Mouse (Mus musculus) fat pad, adult 2 months (tissue): ENCODE measurements around the gene Nubp1.

ENCODE experiments used
- DNase-seq: peaks from one replicate; pipeline ENCODE4 v3.0.0-alpha.2; 2011; ENCODE audit warnings: low read depth, low spot score; ENCODE audit errors: extremely low read depth

Gene Nubp1

DNA sequence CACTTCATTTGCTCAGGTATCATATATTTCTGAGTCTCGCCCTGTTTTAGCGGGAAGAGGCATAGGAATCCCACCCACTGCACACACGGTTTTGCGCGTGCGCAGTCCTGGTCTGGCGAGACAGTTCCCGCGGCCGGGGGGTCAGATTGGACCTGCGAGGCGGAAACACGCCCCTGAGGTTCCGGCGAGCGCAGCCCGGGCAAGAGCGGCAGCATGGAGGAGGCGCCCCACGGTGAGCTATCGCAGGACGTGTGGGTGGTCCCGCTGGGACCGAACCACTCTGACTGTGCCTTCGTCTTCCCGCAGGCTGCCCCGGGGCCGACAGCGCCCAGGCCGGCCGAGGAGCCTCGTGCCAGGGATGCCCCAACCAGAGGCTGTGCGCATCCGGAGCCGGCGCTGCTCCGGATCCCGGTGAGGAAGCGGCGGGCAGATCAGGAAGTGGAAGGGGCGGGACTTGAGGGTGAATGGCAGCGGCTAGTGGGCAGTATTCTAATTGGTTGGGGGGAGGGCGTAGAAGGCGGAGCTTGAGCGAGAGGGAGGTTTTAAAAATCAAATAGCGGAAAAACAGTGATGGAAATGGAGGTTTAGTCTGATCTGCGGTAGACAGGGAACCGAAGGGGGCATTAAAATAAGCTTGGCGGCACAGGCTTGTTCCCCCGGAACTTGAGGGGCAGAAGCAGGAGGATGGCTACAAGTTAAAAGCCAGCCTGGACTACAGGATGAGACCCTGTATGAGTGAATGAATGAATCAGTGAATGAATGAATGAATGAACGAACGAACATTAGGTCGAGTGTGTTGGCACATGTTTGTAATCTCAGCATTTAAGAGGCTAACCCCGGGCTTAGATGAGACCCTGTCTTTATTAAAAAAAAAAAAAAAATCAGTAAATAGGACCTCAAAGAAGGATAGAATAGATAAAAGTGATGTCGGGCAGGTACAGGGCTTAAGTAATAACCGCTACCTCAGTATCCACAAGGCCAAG is at the start of gene Nubp1:
TSS of gene Nubp1 (plus strand) at position 185 of the 983 bp plus-strand sequence.
- DNase-seq, result no peak

DNA sequence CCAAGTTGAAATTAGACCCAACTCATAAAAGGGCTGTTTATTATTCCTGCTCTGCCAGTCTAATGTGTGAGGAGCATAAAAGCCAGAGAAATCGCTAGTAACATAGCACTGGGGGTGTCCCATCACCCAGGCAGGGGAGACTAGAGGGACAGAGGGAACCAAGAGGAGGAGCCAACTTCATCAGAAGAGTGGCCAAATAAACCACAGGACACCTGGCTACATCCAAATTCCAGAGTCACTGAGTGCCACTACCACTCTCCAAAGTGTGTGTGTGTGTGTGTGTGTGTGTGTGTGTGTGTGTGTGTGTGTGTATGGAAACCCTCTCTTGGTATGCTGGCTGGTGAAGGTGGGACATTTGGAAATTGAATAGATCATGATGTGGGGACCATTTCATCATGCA is 48.7 kb upstream of the Nubp1 start:
- DNase-seq, result no peak

DNA sequence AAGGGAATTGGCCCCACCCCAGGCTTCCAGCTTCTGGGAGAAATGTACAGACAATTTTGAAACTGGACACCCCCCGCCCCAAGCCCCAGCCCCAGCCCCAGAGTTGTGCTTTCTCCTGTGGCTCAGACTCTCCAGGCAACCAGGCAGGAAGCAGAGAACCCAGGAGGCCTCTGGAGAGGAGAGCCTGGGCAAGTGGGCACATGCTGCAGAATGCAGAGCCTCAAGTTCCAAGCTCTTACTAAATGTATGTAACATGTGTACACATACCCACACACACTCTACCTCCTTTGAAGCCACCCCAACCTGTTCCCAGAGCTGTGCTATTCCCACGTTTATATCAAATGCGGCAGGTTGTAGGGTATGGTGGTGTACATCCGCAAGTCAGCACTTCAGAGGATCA is 46.0 kb upstream of the Nubp1 start:
- peak; percentile 75 for DNase-seq

DNA sequence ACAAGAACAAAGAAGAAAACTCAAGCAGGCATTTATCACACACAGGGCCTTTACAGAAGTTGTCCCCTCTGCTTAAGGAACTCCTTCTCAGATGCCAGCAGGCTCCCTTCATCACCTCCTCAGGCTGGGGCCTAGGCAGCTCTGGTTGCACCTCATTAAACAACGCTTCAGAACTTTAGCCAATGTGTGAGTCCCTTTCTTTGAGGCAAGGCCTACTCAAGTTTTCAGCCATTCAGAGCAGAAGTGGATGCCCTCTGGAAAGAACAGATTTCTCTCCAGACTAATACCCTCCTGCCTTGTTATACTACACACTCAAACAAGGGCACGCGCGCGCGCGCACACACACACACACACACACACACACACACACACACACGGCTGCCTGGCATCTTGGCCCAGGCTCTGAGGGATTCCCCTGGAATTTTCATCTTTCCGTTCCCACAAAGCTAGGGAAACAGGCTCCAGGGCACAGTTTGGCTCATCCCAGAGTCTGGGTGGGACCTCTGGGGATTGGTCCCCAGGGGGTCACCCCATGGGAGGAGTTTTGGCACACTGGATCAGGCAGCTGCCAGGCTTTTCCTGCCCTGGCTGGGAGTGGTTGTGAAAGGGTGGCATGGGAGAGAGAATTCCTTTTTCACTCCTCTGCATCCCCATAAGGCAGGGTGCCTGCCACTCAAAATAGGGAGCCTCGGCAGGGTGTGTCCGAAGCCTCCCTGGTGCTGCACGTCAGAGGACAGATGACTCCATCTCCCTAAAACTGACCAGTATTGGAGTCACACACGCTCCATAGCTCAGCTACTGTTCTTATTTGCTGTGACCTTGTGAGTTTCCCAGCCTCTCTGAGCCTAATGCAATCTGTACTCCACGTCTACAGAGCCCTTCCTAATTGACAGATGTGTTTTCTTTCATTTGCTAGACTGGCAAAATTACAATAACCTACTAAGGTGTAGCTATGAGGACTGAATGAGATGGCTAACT is 45.2 kb upstream of the Nubp1 start:
- peak; percentile 76 for DNase-seq

DNA sequence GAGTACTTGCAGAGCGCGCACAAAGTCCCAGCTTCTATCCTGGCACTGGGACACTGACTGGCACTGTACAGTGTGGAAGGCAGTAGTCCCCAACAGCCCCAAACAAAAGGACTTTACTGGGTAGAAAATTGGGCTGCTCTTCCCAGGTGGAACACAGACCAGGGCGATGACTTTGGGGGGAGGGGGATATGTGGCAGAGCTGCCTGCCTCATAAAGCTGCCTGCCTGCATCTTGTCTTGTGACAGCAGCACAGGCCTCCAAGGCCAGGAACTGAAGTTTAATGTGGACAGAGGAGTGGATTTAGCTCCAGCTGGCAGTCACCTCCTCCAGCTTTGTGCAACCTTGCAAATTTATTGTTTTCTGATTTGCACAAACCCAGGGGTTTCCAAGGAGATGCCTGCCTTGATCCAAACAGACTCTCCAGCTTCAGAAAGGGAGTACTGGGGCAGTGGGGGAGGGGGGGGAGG is 42.2 kb upstream of the Nubp1 start:
- no peak for DNase-seq

DNA sequence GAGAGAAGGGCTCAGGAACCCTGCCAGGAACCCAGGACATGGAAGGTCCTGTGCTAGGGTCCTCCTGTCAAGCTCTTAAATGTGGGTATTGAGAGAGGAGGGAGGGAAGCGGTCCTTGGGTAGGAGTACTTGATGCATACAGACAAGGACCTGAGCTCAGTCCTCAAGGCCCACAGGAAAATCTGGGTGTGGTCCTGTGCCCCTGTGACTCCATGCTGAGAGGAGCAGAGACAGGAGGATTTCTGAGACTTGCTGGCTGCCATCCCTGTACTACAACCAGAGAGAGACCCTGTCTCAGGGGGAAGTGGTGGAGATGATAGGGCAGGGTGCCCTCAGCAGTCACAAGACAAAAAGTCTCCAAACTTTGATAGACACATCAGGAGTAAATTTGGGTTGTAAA is 41.8 kb upstream of the Nubp1 start:
- DNase-seq, result no peak

DNA sequence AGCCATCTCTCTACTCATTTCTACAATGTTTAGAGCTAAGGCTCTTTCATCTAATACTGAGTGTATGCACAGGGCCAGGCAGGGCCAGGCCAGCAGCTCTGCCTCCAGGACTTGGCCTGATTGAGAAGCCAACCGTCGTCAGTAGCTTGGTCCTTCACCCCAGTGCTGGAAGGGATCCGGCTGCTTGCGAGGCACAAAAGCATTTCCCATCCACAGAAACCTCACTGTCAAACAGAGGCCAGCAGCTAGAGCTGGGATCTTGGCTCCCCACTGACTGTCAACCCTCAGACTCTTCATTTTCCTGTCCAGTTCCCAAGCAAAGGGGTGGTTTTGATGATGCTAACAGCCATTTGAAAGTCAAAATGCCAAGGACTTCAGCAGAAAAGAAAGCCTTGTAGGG is 39.4 kb upstream of the Nubp1 start:
- DNase-seq, result no peak

DNA sequence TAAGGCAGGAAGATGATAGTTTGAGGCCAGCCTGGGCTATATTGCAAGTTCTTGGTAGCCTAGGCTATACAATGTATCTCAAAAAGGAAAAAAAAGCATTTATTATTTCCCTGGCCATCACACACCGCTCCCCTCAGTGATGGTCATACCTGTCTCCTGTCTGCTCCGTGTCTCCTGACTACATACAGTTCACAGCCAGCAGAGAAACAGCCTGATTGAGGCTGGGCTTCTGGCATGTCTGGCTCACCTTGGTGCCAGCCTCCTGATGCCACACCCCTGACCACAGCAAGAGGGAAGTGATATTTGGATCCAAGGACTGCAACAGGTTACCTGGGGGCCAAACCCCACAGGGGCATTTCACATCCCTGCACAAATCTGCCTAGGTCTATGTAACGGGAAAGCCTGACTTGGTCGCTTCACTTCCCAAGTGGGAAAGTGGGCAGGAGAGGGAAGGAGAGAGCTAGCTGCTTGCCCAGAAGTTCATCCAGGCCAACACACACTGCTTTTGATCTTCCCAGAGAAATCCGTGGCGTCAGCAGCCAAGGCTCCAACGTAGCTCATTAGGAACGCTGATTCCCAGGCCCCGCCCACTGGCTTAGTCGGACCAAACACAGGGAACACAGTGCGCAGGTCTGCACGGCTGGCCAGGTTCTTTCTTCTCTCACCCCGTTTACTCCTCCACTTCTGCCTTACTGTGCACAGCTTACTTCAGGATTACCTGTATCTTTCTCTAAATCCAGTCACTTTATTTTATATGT is 37.3 kb upstream of the Nubp1 start:
- DNase-seq, result no peak

DNA sequence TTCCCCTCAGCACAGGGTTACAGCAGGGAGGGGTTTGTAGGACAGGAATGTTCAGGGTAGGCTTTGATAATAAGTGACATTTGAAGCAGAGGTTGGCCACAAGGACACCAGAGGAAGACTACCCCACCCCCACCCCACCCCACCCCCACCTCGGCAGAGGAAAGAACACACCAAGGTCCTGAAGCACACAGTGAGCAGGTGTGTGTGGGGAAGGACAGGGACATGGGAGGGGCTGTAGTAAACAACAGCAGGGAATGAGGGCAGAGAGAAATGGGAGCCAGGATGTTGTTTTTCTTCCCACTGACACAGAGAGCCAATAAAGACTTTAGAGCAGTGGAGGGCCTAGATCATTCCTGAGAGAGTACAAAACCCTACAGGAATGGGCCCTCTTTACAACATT is 34.5 kb upstream of the Nubp1 start:
- no peak for DNase-seq

DNA sequence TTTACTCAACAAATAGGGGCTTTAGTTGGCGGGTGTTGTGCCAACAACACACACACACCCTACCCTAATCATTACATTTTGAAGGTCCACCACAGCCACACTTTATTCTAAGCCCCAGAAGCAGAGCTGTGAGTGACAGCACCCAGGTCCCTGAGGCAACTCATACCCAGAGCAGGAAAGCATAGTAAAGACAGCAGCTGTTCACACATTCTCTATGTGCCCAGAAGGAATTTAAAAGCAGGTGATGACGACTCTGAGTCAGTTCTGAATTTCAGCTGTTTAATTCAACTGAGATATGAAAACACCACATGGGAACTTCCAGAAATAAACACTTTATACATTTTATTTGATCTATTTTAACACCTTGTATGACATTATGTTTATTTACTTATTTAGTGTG is 32.2 kb upstream of the Nubp1 start:
- no peak for DNase-seq

DNA sequence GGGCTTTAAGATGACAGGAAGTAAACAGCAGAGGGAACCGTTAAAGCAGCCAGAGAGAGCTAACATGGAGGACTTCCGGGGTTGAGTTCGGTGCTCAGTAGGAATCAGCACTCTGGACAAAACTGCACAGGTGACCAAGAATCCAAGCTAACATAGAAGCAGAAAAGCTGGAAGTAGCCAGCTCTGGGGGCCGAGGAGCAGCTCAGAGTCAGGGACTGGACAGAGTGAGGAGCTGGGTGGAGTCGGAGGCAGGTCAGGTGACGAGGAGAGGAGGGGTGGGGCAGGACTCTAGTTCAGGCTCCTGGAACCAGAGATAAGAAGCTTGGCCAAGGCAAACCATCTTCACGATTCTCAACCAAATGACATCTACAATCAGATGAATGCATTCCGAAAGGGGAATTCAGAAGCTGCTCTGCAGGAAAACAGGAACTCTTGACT is 27.7 kb upstream of the Nubp1 start:
- DNase-seq, result no peak

DNA sequence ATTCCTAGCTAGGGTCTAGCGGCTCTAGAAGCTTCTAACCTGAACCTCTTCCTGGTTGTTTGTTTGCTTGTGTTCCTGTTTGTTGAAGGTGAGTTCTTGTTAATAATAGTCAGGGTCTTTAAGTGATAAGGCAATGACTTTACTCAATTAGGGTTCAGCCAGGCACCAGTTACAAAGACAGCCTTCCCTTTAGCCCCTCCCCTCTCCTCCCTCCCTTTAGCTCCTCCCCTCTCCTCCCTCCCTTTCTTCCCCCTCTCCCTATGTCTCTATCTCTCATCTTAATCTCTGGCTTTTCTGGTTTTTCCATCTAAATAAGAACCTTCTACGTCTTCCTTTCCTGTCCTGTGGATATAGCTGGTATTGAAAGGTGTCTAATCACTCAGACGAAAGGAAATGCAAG is 27.2 kb upstream of the Nubp1 start:
- DNase-seq, result no peak

DNA sequence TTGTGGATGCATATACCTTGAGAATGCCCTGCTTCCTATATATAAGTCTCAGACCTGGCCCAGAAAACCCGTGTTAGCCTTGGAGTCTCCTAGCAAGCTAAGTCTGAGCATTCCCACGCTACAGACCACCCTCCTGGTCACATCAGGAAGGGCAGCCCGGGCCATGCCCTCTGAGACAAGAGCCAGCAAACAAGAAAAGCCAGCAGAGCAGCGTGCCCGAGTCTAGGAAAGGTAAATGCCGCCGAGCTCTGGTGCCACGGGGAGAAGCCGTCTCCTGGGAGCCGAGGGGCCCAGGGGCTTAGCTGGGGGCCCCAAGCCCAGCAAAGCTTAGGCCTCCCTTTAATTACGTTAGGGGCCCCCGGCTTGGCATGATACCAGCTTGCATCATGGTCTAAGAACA is 26.5 kb upstream of the Nubp1 start:
- no peak for DNase-seq

DNA sequence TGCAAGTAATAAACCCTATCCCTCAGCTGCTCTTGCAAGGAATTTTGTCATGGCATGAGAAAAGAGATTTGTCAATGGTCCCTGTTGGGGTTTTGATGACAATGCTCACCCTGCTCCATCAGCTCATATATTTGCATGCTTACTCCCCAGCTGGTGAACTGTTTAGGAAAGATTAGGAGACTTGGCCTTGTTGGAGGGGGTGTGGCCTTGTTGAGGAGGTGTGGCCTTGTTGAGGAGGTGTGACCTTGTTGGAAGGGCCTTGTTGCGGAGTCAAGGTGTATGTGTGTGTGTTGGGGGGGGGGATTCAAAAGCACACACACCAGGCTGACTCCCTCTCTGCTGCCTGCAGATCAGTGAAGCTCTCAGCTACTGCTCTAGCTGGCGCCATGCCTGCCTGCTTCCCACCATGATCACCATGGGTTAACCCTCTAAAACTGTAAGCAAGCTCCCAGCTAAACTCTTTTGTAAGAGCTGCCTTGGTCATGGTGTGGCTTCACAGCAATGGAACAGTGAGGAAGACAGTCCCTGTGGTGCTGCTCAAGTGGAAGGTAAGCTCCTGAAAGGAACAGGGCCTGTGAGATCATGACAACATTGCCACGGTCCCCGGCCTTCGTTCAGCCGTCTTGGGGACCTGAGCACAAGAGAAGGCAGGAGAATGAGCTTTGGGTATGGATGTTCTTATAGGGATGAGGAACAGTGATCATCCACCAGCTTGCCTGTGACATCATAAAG is 22.9 kb upstream of the Nubp1 start:
- no peak for DNase-seq

DNA sequence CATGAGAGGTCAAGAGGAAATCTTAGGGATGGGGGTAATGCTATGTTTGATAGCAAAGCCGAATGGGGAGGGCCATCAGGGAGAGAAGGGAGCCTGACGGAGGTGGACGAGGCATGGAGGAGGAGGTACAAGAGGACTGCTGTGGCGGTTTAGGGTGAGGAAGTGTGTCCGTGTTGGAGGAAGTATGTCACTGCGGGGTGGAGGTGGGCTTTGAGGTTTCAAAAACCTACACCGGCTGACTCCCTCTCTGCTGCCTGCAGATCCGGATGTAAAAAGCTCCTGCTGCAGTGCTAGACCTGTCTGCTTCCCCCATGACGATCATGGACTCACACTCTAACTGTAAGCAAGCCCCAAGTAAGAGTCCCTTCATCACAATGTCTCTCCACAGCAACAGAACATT is 19.2 kb upstream of the Nubp1 start:
- no peak for DNase-seq

DNA sequence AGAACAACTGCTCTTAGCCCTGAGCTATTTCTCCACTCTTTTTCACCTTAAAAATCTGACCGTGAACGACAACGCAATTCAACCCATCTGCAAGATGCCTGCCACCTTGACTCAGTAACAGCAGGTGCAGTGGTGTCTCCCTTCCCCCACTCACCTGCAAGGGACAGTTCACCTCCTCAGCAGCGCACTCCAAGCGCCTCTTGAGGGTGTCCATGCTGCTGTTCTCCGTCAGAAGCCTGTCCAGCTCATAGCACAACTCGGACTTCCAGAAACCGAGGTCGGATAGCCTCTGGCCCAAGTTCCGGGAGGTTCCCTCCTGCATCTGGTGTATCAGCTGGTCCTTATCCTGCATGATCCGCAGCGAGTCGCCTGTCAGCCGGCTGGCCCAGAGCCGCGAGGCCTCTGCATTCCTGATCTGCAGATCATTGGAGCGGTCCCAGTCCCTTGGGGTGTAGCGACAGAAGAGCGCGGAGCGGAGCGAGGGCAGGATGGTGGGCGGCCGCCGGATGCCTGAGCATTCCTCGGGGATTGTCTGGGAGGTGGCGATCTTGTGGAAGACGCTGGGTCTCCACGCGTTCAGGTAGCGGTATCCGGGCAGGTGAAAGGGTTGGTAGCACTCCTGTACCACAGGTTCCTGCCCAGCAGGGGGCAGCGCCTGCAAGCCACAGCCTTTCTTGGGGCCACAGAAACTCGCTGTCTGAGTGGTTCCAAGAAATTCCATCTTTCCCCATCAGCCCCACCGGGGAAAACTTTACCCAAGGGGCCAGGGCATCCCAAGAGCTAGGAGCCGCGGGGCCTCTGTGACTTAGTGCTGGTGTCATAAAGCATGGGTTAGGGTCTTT is 16.8 kb upstream of the Nubp1 start, which contains the start of gene Tekt5:
TSS of gene Tekt5 (minus strand) at position 792 of the 842 bp plus-strand sequence.
- DNase-seq, result no peak

DNA sequence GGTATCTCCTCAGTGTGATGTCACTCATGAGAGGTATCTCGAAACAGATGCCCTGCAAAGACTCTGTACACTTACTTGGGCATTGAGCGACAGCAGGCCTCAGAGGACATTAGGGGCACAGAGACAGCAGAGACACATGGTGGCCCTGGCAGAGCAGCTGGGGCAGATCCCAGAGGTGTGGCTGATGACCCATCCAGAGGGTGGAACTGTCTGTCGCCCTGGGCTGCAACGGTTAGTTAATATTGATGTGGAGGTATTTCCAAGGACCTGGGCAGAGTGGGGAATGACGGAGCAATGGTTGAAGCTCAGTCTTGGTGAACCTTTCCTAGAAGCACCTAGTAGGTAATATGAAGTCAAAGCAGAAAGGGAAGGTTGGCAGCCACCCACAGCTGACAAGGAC is 13.0 kb upstream of the Nubp1 start:
- DNase-seq, result no peak

DNA sequence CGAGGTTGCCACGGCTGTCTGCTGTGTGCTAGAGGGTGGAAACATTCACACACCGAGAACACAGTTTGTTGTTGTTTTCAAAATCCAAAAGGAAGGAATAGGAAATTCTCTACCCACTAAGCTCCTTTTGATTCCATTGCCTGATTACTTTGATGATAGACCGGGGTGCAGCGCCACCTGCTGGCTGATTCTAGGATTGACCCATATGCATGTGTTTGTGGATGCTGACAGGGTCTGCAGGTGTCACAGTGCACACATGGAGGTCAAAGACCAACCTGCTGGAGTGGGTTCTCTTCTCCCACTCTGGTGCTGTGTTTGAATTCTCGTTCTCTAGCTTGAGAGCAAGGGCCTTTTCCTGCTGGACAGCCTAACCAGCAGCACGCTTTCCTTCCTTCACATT is 12.6 kb upstream of the Nubp1 start:
- no peak for DNase-seq

DNA sequence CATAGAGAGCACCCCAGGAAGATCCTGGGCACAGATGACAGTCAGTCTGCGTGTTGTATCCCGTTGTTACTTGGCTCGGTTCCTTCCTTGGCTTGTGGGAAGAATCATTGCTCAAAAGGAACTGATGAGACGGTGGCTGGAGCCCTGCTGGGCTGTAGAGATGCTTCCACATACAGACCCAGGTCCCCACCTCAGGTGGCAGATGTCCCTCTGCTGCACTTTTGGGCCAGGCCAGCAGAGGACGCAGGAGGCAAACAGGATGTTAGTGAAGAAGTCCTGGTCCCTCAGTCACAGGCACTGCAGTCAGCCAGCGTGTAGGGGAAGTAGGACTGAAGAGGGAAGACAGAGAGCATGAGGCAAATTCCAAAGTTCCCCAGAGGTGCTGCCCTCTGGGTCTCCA is 4.2 kb downstream of the Nubp1 start:
- DNase-seq, result no peak
